Mouse (Mus musculus) E14TG2a.4 (cell line): Measurements from ENCODE around the gene Olfr370.

Source experiments
- H3K27me3 ChIP-seq: 2 replicates; pipeline ENCODE4 v1.6.1; 2014; ENCODE audit warnings: low read length, control low read depth; ENCODE audit not compliant: insufficient read depth
- H3K36me3 ChIP-seq: 2 replicates; pipeline ENCODE4 v1.6.1; 2014; ENCODE audit warnings: low read length, control low read depth; ENCODE audit not compliant: insufficient read depth
- H3K4me1 ChIP-seq: replicated peaks from 2 replicates; pipeline ENCODE4 v1.6.1; 2014; ENCODE audit warnings: low read depth, low read length, control low read depth
- H3K4me3 ChIP-seq: replicated peaks from 2 replicates; pipeline ENCODE4 v1.5.1; 2014; ENCODE audit warnings: mild to moderate bottlenecking, low read length
- H3K9me3 ChIP-seq: 2 replicates; pipeline ENCODE4 v1.6.1; 2014; ENCODE audit warnings: low read length, control low read depth
- CTCF ChIP-seq: conservative IDR thresholded peaks from 2 replicates; pipeline ENCODE4 v1.5.1; 2014; ENCODE audit warnings: low read length
- NANOG ChIP-seq: IDR thresholded peaks from 2 replicates; pipeline ENCODE4 v1.6.1; 2014; ENCODE audit warnings: borderline replicate concordance, low read length, mixed read lengths
- POU5F1 ChIP-seq: IDR thresholded peaks from 2 replicates; pipeline ENCODE4 v1.6.1; 2014; ENCODE audit warnings: low read length, borderline replicate concordance

The Olfr370 gene

DNA sequence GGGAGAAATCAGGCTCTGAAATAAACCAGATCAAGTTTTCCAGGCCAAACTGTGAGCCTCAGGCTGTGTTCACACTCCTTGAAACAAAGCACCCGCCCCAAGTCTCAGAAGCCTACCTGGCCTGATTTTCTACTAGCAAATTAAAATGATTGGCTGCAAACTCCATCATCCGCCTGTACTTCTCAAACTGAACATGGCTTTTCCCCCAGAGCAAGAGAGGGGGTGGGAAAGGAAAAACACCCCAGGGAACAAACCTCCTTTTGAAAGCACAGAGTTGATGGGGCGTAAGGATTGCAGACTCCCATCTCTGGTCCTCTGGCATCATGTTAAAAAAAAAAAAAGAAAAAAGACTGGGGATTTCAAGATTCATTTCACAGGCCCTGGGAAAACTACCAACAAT is 57.1 kb downstream of the Olfr370 start:
- TF ChIP-seq POU5F1 (no peak), NANOG (no peak), CTCF (no peak)
- H3K27me3 ChIP-seq: no peaks in the 10 kb centered on the region
- peaks cover 61% of the 10 kb centered on the region for H3K4me1 ChIP-seq
- no peaks in the 10 kb centered on the region for H3K9me3 ChIP-seq
- peak overlapping the region; percentile 85 for H3K4me3 ChIP-seq
- H3K36me3 ChIP-seq: peaks cover 36% of the 10 kb centered on the region

DNA sequence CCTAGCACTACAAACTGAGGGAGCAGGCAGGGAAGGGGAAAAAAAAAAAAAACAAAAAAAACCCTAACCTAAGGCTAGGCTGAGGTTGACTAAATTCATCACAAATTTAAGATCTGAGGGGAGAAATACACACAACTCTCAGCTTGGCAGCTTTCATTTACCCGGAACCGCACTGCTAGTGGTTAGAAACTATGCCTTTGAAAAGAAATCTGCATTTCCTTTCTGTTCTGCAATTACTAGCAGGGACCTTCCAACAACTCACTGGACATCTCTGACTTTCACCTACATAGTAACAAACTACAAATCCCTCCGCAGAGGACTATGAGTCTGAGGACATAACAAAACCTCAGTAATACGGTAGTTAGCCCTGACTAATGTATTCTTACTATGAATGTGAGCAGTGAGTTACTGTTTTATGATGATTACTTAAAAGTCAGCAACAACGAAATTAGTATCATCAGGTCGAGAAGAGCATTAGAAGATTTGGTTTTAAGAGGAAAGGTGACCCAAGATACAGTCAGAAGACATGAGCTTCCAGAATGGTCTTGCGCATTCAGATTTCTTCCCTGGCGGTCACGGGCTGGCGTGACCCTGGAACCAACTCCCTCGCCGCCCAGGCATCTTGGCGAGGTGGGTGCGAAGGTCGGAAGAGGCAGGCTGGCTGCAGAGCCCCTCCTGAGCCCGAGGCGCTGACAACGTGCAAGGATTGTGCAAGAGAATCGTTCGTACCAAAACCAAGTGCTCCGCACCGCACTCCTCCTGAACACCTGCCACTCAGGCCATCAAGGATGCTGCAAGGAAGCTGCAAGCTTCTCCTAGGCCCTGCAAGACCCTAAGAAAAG is 58.0 kb downstream of the Olfr370 start:
- Histone ChIP-seq H3K27me3 (no peaks in the 10 kb centered on the region), H3K9me3 (no peaks in the 10 kb centered on the region), H3K36me3 (peaks cover 28% of the 10 kb centered on the region), H3K4me1 (peaks cover 59% of the 10 kb centered on the region), H3K4me3 (peak overlapping the region; percentile 85)
- TF ChIP-seq NANOG: no peak
- no peak for TF ChIP-seq CTCF
- no peak for TF ChIP-seq POU5F1

DNA sequence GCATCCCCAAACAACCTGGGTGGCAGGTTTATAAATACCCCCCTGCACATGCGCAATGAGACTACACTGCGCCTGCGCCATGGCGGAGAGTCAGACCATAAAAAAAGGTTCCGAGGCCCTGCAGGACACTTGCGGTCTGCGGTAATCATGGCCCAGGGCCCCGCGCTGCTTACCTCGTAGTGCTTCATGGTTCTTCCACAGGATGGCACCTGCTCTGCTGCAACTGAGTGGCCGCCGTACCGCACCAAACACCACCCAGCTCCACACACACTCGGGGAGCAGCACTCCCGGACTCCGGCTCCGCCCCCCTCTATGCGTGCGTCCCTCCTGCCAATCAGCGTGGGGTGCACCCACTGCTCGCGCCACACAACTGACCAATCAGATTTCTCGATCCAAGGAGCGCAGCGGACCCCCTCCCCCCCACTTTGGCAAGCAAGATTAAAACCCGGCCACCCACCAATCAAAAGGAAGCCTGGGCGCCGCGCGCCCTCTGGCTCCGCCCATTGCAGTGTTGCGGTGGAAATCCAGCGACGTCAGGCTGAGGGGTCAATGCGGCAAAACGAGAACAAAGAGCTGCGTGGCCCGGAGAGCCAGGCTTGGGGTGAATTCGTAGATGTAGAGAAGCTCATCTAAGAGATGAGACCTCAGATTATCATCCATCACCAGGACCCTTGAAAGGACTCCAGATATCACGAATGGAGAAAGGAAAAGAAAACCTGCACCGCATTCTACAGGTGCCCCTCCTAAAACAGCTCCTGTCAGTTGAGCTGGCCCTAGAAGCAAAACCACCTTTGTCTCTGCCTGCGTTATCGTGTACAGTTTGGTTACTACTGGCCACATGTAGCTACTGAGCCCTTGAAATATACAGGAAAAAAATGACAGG is 58.8 kb downstream of the Olfr370 start:
- TF ChIP-seq NANOG (no peak), POU5F1 (no peak)
- H3K27me3 ChIP-seq: no peaks in the 10 kb centered on the region
- H3K36me3 ChIP-seq: peaks cover 20% of the 10 kb centered on the region
- peak overlapping the region; percentile 85 for H3K4me3 ChIP-seq
- H3K4me1 ChIP-seq: peaks cover 52% of the 10 kb centered on the region
- H3K9me3 ChIP-seq: no peaks in the 10 kb centered on the region
